Mouse (Mus musculus): ENCODE measurements around the gene Per3. TPM values are rescaled to one million over a fixed set of nuclear protein-coding genes. Genes with fewer than 3 reads are reported as not detected.

Gene Per3
- polyA plus RNA-seq, 1 experiment from 2014 or later = 6.9 TPM

GRCm38 (mm10) chr4:150973264-150973663, 71.2 kb downstream of the Per3 start:
- no peaks in the 10 kb centered on the region for H3K36me3 ChIP-seq (ENCODE audit: control insufficient read depth, insufficient read depth, low read length)
- no peak for ATAC-seq (ENCODE audit: low FRiP score, low TSS enrichment)
- 70% methylated on average over 8 of the region's 8 CpGs for WGBS
- TF ChIP-seq CTCF (IDR thresholded peaks at IDR 0.05; ENCODE audit: low read depth) = no peak
- TF ChIP-seq EP300 (optimal IDR thresholded peaks at IDR 0.05) = no peak
- H3K9ac ChIP-seq (ENCODE audit: low read length) = no peak overlapping the region
- H3K27me3 ChIP-seq (ENCODE audit: control insufficient read depth, insufficient read depth, low read length) = no peaks in the 10 kb centered on the region
- H3K9me3 ChIP-seq (ENCODE audit: control insufficient read depth, low read length) = no peaks in the 10 kb centered on the region
- H3K4me3 ChIP-seq (ENCODE audit: low read depth, low read length) = no peak overlapping the region
- H3K27ac ChIP-seq (replicated peaks) = no peak overlapping the region
- DNase-seq (ENCODE audit: low spot score) = peak; percentile 43
- H3K4me2 ChIP-seq (replicated peaks; ENCODE audit: low read depth) = no peak overlapping the region
- H3K4me1 ChIP-seq (replicated peaks; ENCODE audit: control insufficient read depth, insufficient read depth) = no peaks in the 10 kb centered on the region

GRCm38 (mm10) chr4:150968956-150969355, 75.5 kb downstream of the Per3 start:
- Histone ChIP-seq H3K4me2 (replicated peaks; ENCODE audit: low read depth) (no peak overlapping the region), H3K4me1 (replicated peaks; ENCODE audit: control insufficient read depth, insufficient read depth) (no peaks in the 10 kb centered on the region), H3K9ac (ENCODE audit: low read length) (no peak overlapping the region), H3K4me3 (ENCODE audit: low read depth, low read length) (no peak overlapping the region), H3K27ac (replicated peaks) (no peak overlapping the region), H3K9me3 (ENCODE audit: control insufficient read depth, low read length) (no peaks in the 10 kb centered on the region), H3K27me3 (ENCODE audit: control insufficient read depth, insufficient read depth, low read length) (no peaks in the 10 kb centered on the region), H3K36me3 (ENCODE audit: control insufficient read depth, insufficient read depth, low read length) (no peaks in the 10 kb centered on the region)
- WGBS = 80% methylated on average over 8 of the region's 8 CpGs
- TF ChIP-seq EP300 (optimal IDR thresholded peaks at IDR 0.05) (no peak), CTCF (IDR thresholded peaks at IDR 0.05; ENCODE audit: low read depth) (no peak)
- DNase-seq (ENCODE audit: low spot score) (peak; percentile 58), ATAC-seq (ENCODE audit: low FRiP score, low TSS enrichment) (peak; percentile 92)

- no peak overlapping the region for H3K9ac ChIP-seq (ENCODE audit: low read length)
- H3K27ac ChIP-seq (replicated peaks) = no peak overlapping the region
- 15% methylated on average over 7 of the region's 7 CpGs for whole genome bisulfite sequencing
- peak; percentile 83 for DNase-seq (ENCODE audit: low spot score)
- no peak for ATAC-seq (ENCODE audit: low FRiP score, low TSS enrichment)
- H3K4me1 ChIP-seq (replicated peaks; ENCODE audit: control insufficient read depth, insufficient read depth) = no peaks in the 10 kb centered on the region
- H3K36me3 ChIP-seq (ENCODE audit: control insufficient read depth, insufficient read depth, low read length) = no peaks in the 10 kb centered on the region
- TF ChIP-seq CTCF (IDR thresholded peaks at IDR 0.05; ENCODE audit: low read depth) (peak; percentile 89), EP300 (optimal IDR thresholded peaks at IDR 0.05) (no peak)
- no peak overlapping the region for H3K4me2 ChIP-seq (replicated peaks; ENCODE audit: low read depth)
- H3K9me3 ChIP-seq (ENCODE audit: control insufficient read depth, low read length) = no peaks in the 10 kb centered on the region
- H3K4me3 ChIP-seq (ENCODE audit: low read depth, low read length) = no peak overlapping the region
- H3K27me3 ChIP-seq (ENCODE audit: control insufficient read depth, insufficient read depth, low read length) = no peaks in the 10 kb centered on the region
Measured at GRCm38 (mm10) chr4:150966556-150966955, 77.9 kb downstream of the Per3 start.

- Histone ChIP-seq H3K9me3 (ENCODE audit: control insufficient read depth, low read length) (no peaks in the 10 kb centered on the region), H3K4me3 (ENCODE audit: low read depth, low read length) (no peak overlapping the region), H3K36me3 (ENCODE audit: control insufficient read depth, insufficient read depth, low read length) (no peaks in the 10 kb centered on the region), H3K4me1 (replicated peaks; ENCODE audit: control insufficient read depth, insufficient read depth) (no peaks in the 10 kb centered on the region), H3K4me2 (replicated peaks; ENCODE audit: low read depth) (no peak overlapping the region), H3K27ac (replicated peaks) (no peak overlapping the region), H3K27me3 (ENCODE audit: control insufficient read depth, insufficient read depth, low read length) (no peaks in the 10 kb centered on the region), H3K9ac (ENCODE audit: low read length) (no peak overlapping the region)
- DNase-seq (ENCODE audit: low spot score) = no peak
- TF ChIP-seq EP300 (optimal IDR thresholded peaks at IDR 0.05) = no peak
- peak; percentile 26; the same call in 1 of the 2 replicates for TF ChIP-seq CTCF (IDR thresholded peaks at IDR 0.05; ENCODE audit: low read depth)
- 68% methylated on average over 11 of the region's 11 CpGs for WGBS
- ATAC-seq (ENCODE audit: low FRiP score, low TSS enrichment) = no peak
Measured at GRCm38 (mm10) chr4:150965555-150965951, 78.9 kb downstream of the Per3 start.

- DNase-seq (ENCODE audit: low spot score) (peak; percentile 89), ATAC-seq (ENCODE audit: low FRiP score, low TSS enrichment) (0 out of 2 replicates have a peak, but pooled peaks have one; percentile 46)
- no peak overlapping the region for H3K27ac ChIP-seq (replicated peaks)
- H3K9ac ChIP-seq (ENCODE audit: low read length) = peak overlapping the region; percentile 31; the same call in 1 of the 2 replicates
- no peaks in the 10 kb centered on the region for H3K36me3 ChIP-seq (ENCODE audit: control insufficient read depth, insufficient read depth, low read length)
- TF ChIP-seq EP300 (optimal IDR thresholded peaks at IDR 0.05) (no peak), CTCF (IDR thresholded peaks at IDR 0.05; ENCODE audit: low read depth) (peak; percentile 89)
- H3K27me3 ChIP-seq (ENCODE audit: control insufficient read depth, insufficient read depth, low read length) = no peaks in the 10 kb centered on the region
- 10% methylated on average over 25 of the region's 25 CpGs for WGBS
- peak overlapping the region; percentile 19; the same call in 1 of the 2 replicates for H3K4me3 ChIP-seq (ENCODE audit: low read depth, low read length)
- H3K4me1 ChIP-seq (replicated peaks; ENCODE audit: control insufficient read depth, insufficient read depth) = no peaks in the 10 kb centered on the region
- peak overlapping the region; percentile 46 for H3K4me2 ChIP-seq (replicated peaks; ENCODE audit: low read depth)
- H3K9me3 ChIP-seq (ENCODE audit: control insufficient read depth, low read length) = no peaks in the 10 kb centered on the region
Measured at GRCm38 (mm10) chr4:150964635-150965554, 79.6 kb downstream of the Per3 start.

GRCm38 (mm10) chr4:150963711-150964110, 80.8 kb downstream of the Per3 start:
- H3K36me3 ChIP-seq (ENCODE audit: control insufficient read depth, insufficient read depth, low read length) = no peaks in the 10 kb centered on the region
- DNase-seq (ENCODE audit: low spot score) = no peak
- H3K27ac ChIP-seq (replicated peaks) = no peak overlapping the region
- 58% methylated on average over 2 of the region's 2 CpGs for WGBS
- H3K9me3 ChIP-seq (ENCODE audit: control insufficient read depth, low read length) = no peaks in the 10 kb centered on the region
- H3K4me2 ChIP-seq (replicated peaks; ENCODE audit: low read depth) = no peak overlapping the region
- ATAC-seq (ENCODE audit: low FRiP score, low TSS enrichment) = no peak
- no peaks in the 10 kb centered on the region for H3K4me1 ChIP-seq (replicated peaks; ENCODE audit: control insufficient read depth, insufficient read depth)
- no peak overlapping the region for H3K9ac ChIP-seq (ENCODE audit: low read length)
- H3K27me3 ChIP-seq (ENCODE audit: control insufficient read depth, insufficient read depth, low read length) = no peaks in the 10 kb centered on the region
- no peak for TF ChIP-seq EP300 (optimal IDR thresholded peaks at IDR 0.05)
- no peak overlapping the region for H3K4me3 ChIP-seq (ENCODE audit: low read depth, low read length)
